Mouse (Mus musculus) hindbrain, embryonic 14.5 days (tissue): Measurements from ENCODE around the gene Prokr1. TPM values are rescaled to one million over a fixed set of nuclear protein-coding genes. Genes with fewer than 3 reads are reported as not detected.
A peak's percentile ranks its signal among the peaks of the same experiment; 100 is the strongest.
"Not testable (repeated sequence)": the region's sequence is repeated elsewhere in the genome, so short reads cannot be mapped to it uniquely, and the experiment has no call there.

ENCODE experiments used
- ATAC-seq: fragments of 200-750 bp; cut with Nextera tagmentation; 2 replicates; pipeline ENCODE4 v1.8.0; 2017; ENCODE audit warnings: moderate number of reproducible peaks, mild to moderate bottlenecking, moderate TSS enrichment, moderate library complexity; ENCODE audit not compliant: low FRiP score
- DNase-seq: peaks from one replicate; pipeline ENCODE4 v3.0.0-alpha.2; 2015; ENCODE audit warnings: low spot score
- H3K27ac ChIP-seq: fragments of 300-500 bp; sonication (generic); 2 replicates; pipeline ENCODE4 v1.5.1; 2014; ENCODE audit warnings: mild to moderate bottlenecking, moderate library complexity
- H3K27me3 ChIP-seq: fragments of 300-500 bp; sonication (generic); 2 replicates; pipeline ENCODE4 v1.6.1; 2014; ENCODE audit warnings: mild to moderate bottlenecking, low read length, mixed read lengths; ENCODE audit not compliant: control insufficient read depth, insufficient read depth
- H3K36me3 ChIP-seq: fragments of 300-500 bp; sonication (generic); replicated peaks from 2 replicates; pipeline ENCODE4 v1.6.1; 2014; ENCODE audit not compliant: control insufficient read depth, insufficient read depth
- H3K4me1 ChIP-seq: fragments of 300-500 bp; sonication (generic); replicated peaks from 2 replicates; pipeline ENCODE4 v1.6.1; 2014; ENCODE audit warnings: antibody characterized with exemption, low read length, mixed read lengths; ENCODE audit not compliant: control insufficient read depth, insufficient read depth
- H3K4me2 ChIP-seq: fragments of 300-500 bp; sonication (generic); replicated peaks from 2 replicates; pipeline ENCODE4 v1.6.1; 2014; ENCODE audit warnings: mild to moderate bottlenecking, moderate library complexity
- H3K4me3 ChIP-seq: fragments of 300-500 bp; sonication (generic); replicated peaks from 2 replicates; pipeline ENCODE4 v1.5.1; 2014; ENCODE audit warnings: mild to moderate bottlenecking, low read length
- H3K9ac ChIP-seq: fragments of 300-500 bp; sonication (generic); 2 replicates; pipeline ENCODE4 v1.6.1; 2014
- H3K9me3 ChIP-seq: fragments of 300-500 bp; sonication (generic); 2 replicates; pipeline ENCODE4 v1.6.1; 2016; ENCODE audit warnings: low read length; ENCODE audit not compliant: control insufficient read depth
- WGBS: fragments of 180-500 bp; shearing (Covaris S2); extraction: QIAGEN DNeasy Blood & Tissue Kit; methylation state at CpG from one replicate; pipeline ENCODE4 v1.1.7; 2014; 5-methylcytosine and 5-hydroxymethylcytosine counted together
- polyA plus RNA-seq: library from polyadenylated mRNA; unstranded; fragments of >200 nt; fragmentation: Nextera tagmentation; extraction: Ambion mirVana; gene quantifications from 2 replicates; pipeline ENCODE4 v1.2.1, GENCODE M21; 2014

The Prokr1 gene
- polyA plus RNA-seq, 1 experiment from 2014 or later = 1.7 TPM

GRCm38 (mm10) chr6:87578247-87578646 is 12.3 kb downstream of the Prokr1 start:
- Histone ChIP-seq H3K4me3 (no peak overlapping the region), H3K4me2 (no peak overlapping the region), H3K9ac (no peak overlapping the region), H3K9me3 (no peaks in the 10 kb centered on the region), H3K4me1 (no peaks in the 10 kb centered on the region), H3K27ac (no peak overlapping the region), H3K36me3 (no peaks in the 10 kb centered on the region), H3K27me3 (no peaks in the 10 kb centered on the region)
- DNase-seq (peak; percentile 59), ATAC-seq (no peak)
- whole genome bisulfite sequencing = 42% methylated on average over 9 of the region's 9 CpGs

- ATAC-seq = no peak
- no peak overlapping the region for H3K9ac ChIP-seq
- no peak overlapping the region for H3K4me3 ChIP-seq
- H3K9me3 ChIP-seq = no peaks in the 10 kb centered on the region
- no peaks in the 10 kb centered on the region for H3K4me1 ChIP-seq
- H3K27me3 ChIP-seq = no peaks in the 10 kb centered on the region
- DNase-seq = no peak
- no peaks in the 10 kb centered on the region for H3K36me3 ChIP-seq
- no peak overlapping the region for H3K27ac ChIP-seq
- 47% methylated on average over 4 of the region's 4 CpGs for WGBS
- H3K4me2 ChIP-seq = no peak overlapping the region
Measured at GRCm38 (mm10) chr6:87576648-87577330, 13.8 kb downstream of the Prokr1 start.

GRCm38 (mm10) chr6:87571863-87572262 is 18.7 kb downstream of the Prokr1 start:
- not testable (repeated sequence) for H3K9ac ChIP-seq, H3K4me3 ChIP-seq, H3K27me3 ChIP-seq, ATAC-seq, DNase-seq, H3K9me3 ChIP-seq, H3K4me1 ChIP-seq, H3K27ac ChIP-seq, H3K36me3 ChIP-seq, H3K4me2 ChIP-seq

GRCm38 (mm10) chr6:87567686-87568593 is 22.6 kb downstream of the Prokr1 start:
- no peak overlapping the region for H3K9ac ChIP-seq
- WGBS = 60% methylated on average over 9 of the region's 9 CpGs
- no peak for ATAC-seq

GRCm38 (mm10) chr6:87565166-87565565 is 25.4 kb downstream of the Prokr1 start:
- ATAC-seq (no peak), DNase-seq (no peak)
- H3K4me2 ChIP-seq = no peak overlapping the region
- no peaks in the 10 kb centered on the region for H3K9me3 ChIP-seq
- H3K27ac ChIP-seq = no peak overlapping the region
- WGBS = 81% methylated on average over 5 of the region's 5 CpGs
- H3K9ac ChIP-seq = no peak overlapping the region
- no peaks in the 10 kb centered on the region for H3K4me1 ChIP-seq
- H3K27me3 ChIP-seq = no peaks in the 10 kb centered on the region
- no peak overlapping the region for H3K4me3 ChIP-seq
- no peaks in the 10 kb centered on the region for H3K36me3 ChIP-seq

More at GRCm38 (mm10) chr6:87567686-87568593, 22.6 kb downstream of the Prokr1 start:
- Histone ChIP-seq H3K27ac (no peak overlapping the region), H3K4me1 (no peaks in the 10 kb centered on the region), H3K4me3 (no peak overlapping the region), H3K27me3 (no peaks in the 10 kb centered on the region), H3K9me3 (no peaks in the 10 kb centered on the region), H3K4me2 (no peak overlapping the region), H3K36me3 (no peaks in the 10 kb centered on the region)
- DNase-seq = no peak

- H3K27ac ChIP-seq = no peak overlapping the region
- no peaks in the 10 kb centered on the region for H3K36me3 ChIP-seq
- no peaks in the 10 kb centered on the region for H3K9me3 ChIP-seq
- H3K4me1 ChIP-seq = no peaks in the 10 kb centered on the region
- no peak for ATAC-seq
- no peak overlapping the region for H3K4me3 ChIP-seq
- H3K27me3 ChIP-seq = no peaks in the 10 kb centered on the region
- DNase-seq = no peak
- no peak overlapping the region for H3K4me2 ChIP-seq
- no peak overlapping the region for H3K9ac ChIP-seq
- 92% methylated on average over 4 of the region's 4 CpGs for WGBS
Measured at GRCm38 (mm10) chr6:87564356-87564755, 26.2 kb downstream of the Prokr1 start.

GRCm38 (mm10) chr6:87553724-87554123 is 36.8 kb downstream of the Prokr1 start:
- H3K4me1 ChIP-seq = no peaks in the 10 kb centered on the region
- no peaks in the 10 kb centered on the region for H3K9me3 ChIP-seq
- WGBS = 86% methylated on average over 3 of the region's 3 CpGs
- no peak for ATAC-seq
- H3K36me3 ChIP-seq = no peaks in the 10 kb centered on the region
- no peak overlapping the region for H3K4me3 ChIP-seq
- DNase-seq = no peak
- no peak overlapping the region for H3K9ac ChIP-seq
- H3K27me3 ChIP-seq = no peaks in the 10 kb centered on the region
- H3K4me2 ChIP-seq = no peak overlapping the region
- no peak overlapping the region for H3K27ac ChIP-seq

GRCm38 (mm10) chr6:87552054-87552807 is 38.3 kb downstream of the Prokr1 start:
- ATAC-seq (no peak), DNase-seq (no peak)
- WGBS = 59% methylated on average over 7 of the region's 7 CpGs
- no peaks in the 10 kb centered on the region for H3K27me3 ChIP-seq
- H3K9ac ChIP-seq = no peak overlapping the region
- H3K4me3 ChIP-seq = no peak overlapping the region
- no peaks in the 10 kb centered on the region for H3K36me3 ChIP-seq
- no peaks in the 10 kb centered on the region for H3K9me3 ChIP-seq
- no peak overlapping the region for H3K27ac ChIP-seq
- H3K4me1 ChIP-seq = no peaks in the 10 kb centered on the region
- no peak overlapping the region for H3K4me2 ChIP-seq

- no peak for ATAC-seq
Measured at GRCm38 (mm10) chr6:87547836-87548235, 42.7 kb downstream of the Prokr1 start.

More at GRCm38 (mm10) chr6:87547836-87548235, 42.7 kb downstream of the Prokr1 start:
- no peaks in the 10 kb centered on the region for H3K4me1 ChIP-seq
- H3K4me3 ChIP-seq = no peak overlapping the region
- no peak for DNase-seq
- H3K9ac ChIP-seq = no peak overlapping the region
- no peak overlapping the region for H3K27ac ChIP-seq
- no peak overlapping the region for H3K4me2 ChIP-seq
- H3K36me3 ChIP-seq = no peaks in the 10 kb centered on the region
- WGBS = 87% methylated on average over 7 of the region's 7 CpGs
- H3K27me3 ChIP-seq = no peaks in the 10 kb centered on the region
- H3K9me3 ChIP-seq = peaks cover 10% of the 10 kb centered on the region
